Mouse (Mus musculus) cerebellum, postnatal 36 days (tissue): ENCODE data around the gene Trank1.

Experiments
- DNase-seq, 2 experiments: peaks; one replicate each; pipeline ENCODE4 v3.0.0; 2021 to 2022; ENCODE audit warnings: mixed read lengths in 2 of 2

Trank1 gene

DNA sequence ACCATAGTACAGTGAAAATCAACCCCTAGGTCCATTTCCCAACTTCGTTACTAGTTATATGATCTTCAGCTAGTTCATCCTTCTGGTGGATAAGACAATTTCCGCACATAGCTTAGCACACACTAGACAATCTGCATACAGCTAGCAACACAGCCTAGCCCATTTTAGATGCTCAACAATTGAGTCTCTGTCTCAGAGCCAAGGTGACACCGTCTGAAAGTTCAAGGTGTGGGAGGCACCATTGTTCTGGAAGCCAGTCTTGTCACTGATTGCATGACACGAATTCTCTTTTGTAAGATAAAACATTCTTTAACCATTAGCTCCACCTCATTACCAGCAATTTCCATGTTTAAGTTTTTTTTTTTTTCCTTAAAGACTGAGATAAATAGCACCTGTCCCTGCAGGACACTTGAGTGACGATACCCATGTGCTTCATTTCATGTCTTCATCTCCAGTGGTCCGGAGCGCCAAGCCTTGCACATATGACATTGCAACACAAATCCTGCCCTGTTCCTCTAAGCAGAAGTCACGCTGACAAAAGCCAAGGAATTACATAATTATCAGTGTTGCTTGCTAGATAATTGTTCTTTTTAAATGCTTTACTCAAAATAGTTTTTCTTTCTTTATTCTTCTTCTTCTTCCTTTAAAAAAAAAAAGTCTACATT lies 117.3 kb downstream of the Trank1 start:
- DNase-seq = no peak

DNA sequence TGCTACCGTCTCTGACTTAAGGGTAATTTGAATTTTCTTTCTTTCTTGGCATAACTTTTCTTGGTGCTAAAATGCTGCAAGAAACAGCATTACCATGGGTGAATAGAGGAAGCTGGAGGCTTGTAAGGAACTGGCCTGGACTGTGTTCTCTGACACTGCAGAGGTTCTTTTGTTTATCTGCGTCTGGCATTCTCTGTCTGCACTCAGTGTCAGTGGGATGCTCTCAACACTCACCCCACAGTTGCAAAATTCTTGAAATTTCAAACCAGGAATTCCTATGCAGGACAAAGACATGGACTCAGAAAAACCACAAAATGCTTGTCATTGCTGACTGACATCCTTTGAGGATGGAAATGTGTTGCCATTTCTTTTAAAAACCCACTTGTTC lies 117.8 kb downstream of the Trank1 start:
- DNase-seq = no peak

DNA sequence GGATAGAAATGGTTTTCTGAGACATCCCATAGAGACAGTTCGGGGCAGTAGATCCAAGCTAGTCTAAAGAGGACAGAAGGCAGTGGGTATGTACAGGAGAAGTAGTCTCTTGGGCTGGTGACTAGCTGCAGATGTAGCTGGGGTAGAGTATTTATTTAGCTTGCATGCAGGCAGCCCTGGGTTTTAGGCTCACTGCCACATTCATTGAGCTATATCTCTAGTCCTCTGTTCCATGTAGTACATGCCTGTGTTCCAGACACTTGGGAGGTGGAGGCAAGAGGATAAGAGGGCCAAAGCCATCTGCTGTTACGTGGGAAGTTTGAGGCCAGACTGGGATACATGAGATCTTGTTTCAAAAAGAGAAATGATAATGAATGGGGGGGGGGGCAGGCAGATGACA lies 123.9 kb downstream of the Trank1 start:
- DNase-seq = no peak

DNA sequence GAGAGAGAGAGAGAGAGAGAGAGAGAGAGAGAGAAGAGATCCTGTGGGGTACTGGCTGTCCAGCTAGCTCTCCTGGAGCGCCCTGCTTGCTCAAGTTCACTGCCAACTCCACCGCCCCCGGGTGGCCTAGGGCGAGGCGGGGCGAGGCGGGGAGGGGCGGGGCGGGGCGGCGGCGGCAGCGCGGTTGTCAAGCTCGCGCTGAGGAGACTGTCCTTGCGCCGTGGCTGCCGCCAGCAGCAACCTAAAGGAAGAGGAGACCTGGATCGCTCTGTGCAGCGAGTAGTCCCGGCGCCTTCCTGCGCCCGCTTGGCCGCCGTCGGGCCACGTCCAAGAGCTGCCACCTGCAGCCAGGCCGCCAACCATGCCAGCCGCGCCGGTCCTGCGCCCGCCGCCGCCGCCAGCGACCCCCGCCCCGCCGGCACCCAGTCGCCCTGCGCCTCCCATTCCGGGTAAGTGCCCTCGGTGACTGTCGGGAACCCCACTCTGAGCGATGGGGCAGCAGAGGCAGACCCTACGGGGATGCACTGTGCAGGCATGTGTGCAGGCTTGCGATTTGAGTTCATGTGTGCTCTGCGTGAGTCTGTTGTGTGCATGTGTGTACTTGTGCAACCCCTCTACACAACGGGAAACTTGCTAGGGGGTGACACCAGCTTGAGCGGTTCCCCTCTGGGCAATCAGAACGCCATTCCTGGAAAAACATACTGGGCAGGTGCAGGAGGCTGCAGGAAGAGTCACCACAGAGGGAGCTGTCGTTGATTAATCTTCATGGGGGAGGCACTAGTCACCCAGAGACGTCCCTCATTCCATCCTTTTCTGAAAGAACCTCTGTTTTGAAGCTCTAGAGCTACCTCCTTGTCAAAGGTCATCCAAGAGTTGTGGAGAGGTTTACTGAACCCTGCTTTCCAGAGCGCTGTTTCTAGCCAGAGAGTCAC lies 127.6 kb downstream of the Trank1 start, which contains the start of gene Dclk3:
Gene Dclk3 (plus strand): TSS at position 178 of the 932 bp plus-strand sequence.
- DNase-seq = no peak

DNA sequence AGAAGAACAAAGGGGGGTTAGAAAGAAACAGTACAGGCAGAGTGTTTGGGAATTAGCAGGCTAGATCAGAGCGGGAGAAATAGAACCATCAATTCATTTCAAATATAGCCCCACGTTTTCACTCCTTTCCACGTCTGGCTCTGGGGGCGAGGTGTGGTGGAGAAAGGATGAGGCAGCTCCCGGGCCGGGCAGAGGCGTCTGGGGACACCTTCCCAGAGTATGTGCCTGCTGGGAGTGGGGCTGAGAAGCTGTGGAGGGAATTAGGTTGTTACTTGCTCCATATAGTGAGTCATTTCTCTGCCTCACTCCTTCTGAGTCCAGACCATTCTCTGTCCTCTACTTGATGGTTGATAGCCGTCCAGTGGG lies 128.3 kb downstream of the Trank1 start:
- no peak for DNase-seq

DNA sequence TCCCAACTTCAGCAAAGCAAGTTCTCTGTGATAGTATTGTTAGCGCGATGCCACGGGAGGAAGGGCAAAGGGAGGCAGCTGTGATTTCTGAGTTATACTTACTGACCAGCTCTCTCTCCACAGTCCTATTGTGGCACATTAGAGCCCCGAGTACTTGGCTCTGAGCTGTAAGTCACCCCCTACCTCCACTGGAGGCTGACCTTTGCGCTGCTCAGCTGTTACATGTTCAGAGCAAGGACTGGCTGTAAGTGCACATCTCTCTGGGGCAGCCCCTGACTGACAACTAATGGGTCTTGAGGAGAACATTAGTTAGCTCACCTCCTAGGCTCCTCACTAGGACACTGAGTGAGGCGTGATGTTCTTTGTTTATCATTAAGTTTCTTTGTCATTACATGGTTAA lies 128.9 kb downstream of the Trank1 start:
- no peak for DNase-seq

DNA sequence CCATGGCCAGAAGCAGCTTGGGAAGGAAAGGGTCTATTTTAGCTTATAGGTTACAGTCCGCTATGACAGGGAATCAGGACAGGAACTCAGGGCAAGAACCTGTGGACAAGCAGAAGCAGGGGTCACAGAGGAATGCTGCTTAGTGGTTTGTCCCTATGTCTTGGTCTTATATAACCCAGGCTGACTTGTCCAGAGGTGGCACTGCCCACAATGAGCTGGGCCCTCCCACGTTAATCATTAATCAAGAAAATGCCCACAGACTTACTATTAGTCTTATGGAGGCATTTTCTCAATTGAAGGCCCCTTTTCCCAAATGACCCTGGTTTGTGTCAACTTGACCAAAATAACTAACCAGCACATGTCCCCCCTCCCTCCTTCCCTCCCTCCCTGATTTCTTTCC lies 129.6 kb downstream of the Trank1 start:
- no peak for DNase-seq
